Mouse (Mus musculus) gastrocnemius, adult 2 months (tissue): Measurements from ENCODE around the gene Grwd1. TPM values are rescaled to one million over a fixed set of nuclear protein-coding genes. Genes with fewer than 3 reads are reported as not detected.

Experiments used
- DNase-seq: peaks from one replicate; pipeline ENCODE4 v3.0.0; 2022
- H3K27ac ChIP-seq: fragments of 200-600 bp; 2 replicates; pipeline ENCODE4 v1.8.1; 2022; ENCODE audit warnings: mild to moderate bottlenecking
- H3K4me3 ChIP-seq: fragments of 200-600 bp; 2 replicates; pipeline ENCODE4 v1.8.1; 2022; ENCODE audit warnings: mild to moderate bottlenecking, moderate library complexity
- CTCF ChIP-seq: fragments of 200-600 bp; IDR thresholded peaks from 2 replicates; pipeline ENCODE4 v1.8.1; 2022; ENCODE audit warnings: antibody characterized with exemption, mild to moderate bottlenecking, moderate library complexity
- intact Hi-C: fragments of 180-260 bp; cut with DNase I; formaldehyde crosslinking; loops from one replicate; pipeline ENCODE4 v1.15.1; 2025
- total RNA-seq, 2 experiments: library from RNA; stranded (reverse); gene quantifications; 2 replicates each; pipeline ENCODE4 v1.2.3; 2021

Gene Grwd1
- total RNA-seq, 2 experiments from 2014 or later = 14.6 to 16.0 TPM

- intact Hi-C loops = no loop called here
- no peak for DNase-seq
- no peak for TF ChIP-seq CTCF
- Histone ChIP-seq H3K27ac (peak overlapping the region; percentile 97), H3K4me3 (peak overlapping the region; percentile 97)
Observed at GRCm38 (mm10) chr7:45831128-45831525, 383 bp upstream of the Grwd1 start.

GRCm38 (mm10) chr7:45826631-45827030 lies 4.1 kb downstream of the Grwd1 start:
- Histone ChIP-seq H3K27ac (no peak overlapping the region), H3K4me3 (no peak overlapping the region)
- DNase-seq = no peak
- intact Hi-C loops = no loop called here
- no peak for TF ChIP-seq CTCF

GRCm38 (mm10) chr7:45824598-45824997 lies 6.1 kb downstream of the Grwd1 start, which contains the start of gene Kcnj14:
TSS of gene Kcnj14 (minus strand) at chr7:45824782.
- no peak for DNase-seq
- TF ChIP-seq CTCF = no peak
- Histone ChIP-seq H3K27ac (no peak within 1 kb of the TSS), H3K4me3 (no peak within 1 kb of the TSS)
- intact Hi-C loops = no loop called here

- intact Hi-C loops = no loop called here
- DNase-seq = no peak
Observed at GRCm38 (mm10) chr7:45820913-45821312, 9.8 kb downstream of the Grwd1 start.

GRCm38 (mm10) chr7:45819843-45820242 lies 10.9 kb downstream of the Grwd1 start:
- TF ChIP-seq CTCF = no peak
- Histone ChIP-seq H3K4me3 (peak overlapping the region; percentile 26; the same call in 1 of the 2 replicates), H3K27ac (no peak overlapping the region)
- DNase-seq = no peak
- intact Hi-C loops = no loop called here

More at GRCm38 (mm10) chr7:45820913-45821312, 9.8 kb downstream of the Grwd1 start:
- Histone ChIP-seq H3K4me3 (no peak overlapping the region), H3K27ac (no peak overlapping the region)
- TF ChIP-seq CTCF = no peak

GRCm38 (mm10) chr7:45815984-45816351 lies 14.8 kb downstream of the Grwd1 start:
- DNase-seq = no peak
- Histone ChIP-seq H3K4me3 (no peak overlapping the region), H3K27ac (no peak overlapping the region)
- intact Hi-C loops = no loop called here
- no peak for TF ChIP-seq CTCF

GRCm38 (mm10) chr7:45815323-45815983 lies 15.3 kb downstream of the Grwd1 start:
- Histone ChIP-seq H3K27ac (no peak overlapping the region), H3K4me3 (no peak overlapping the region)
- no peak for TF ChIP-seq CTCF
- intact Hi-C loops = no loop called here
- DNase-seq = no peak

- TF ChIP-seq CTCF = no peak
- no peak for DNase-seq
- intact Hi-C loops = no loop called here
- 0 out of 2 replicates have a peak overlapping the region, but pooled peaks have one; percentile 9 for H3K27ac ChIP-seq
- H3K4me3 ChIP-seq = peak overlapping the region; percentile 50
Observed at GRCm38 (mm10) chr7:45814841-45815240, 15.9 kb downstream of the Grwd1 start.

- Histone ChIP-seq H3K27ac (peak within 1 kb of the TSS; percentile 98), H3K4me3 (peak within 1 kb of the TSS; percentile 96)
- peak; percentile 99 for DNase-seq
- intact Hi-C loops = no loop called here
- TF ChIP-seq CTCF = no peak
Observed at GRCm38 (mm10) chr7:45813787-45814779, 16.7 kb downstream of the Grwd1 start, which contains the start of gene Cyth2. TSS of gene Cyth2 (minus strand) at chr7:45814581.

- Histone ChIP-seq H3K27ac (peak overlapping the region; percentile 98), H3K4me3 (peak overlapping the region; percentile 96)
- intact Hi-C loops = no loop called here
- TF ChIP-seq CTCF = no peak
- DNase-seq = no peak
Observed at GRCm38 (mm10) chr7:45812921-45813320, 17.8 kb downstream of the Grwd1 start.

- no peak for DNase-seq
- Histone ChIP-seq H3K27ac (no peak overlapping the region), H3K4me3 (no peak overlapping the region)
- no peak for TF ChIP-seq CTCF
- intact Hi-C loops = no loop called here
Observed at GRCm38 (mm10) chr7:45809276-45810075, 21.3 kb downstream of the Grwd1 start.

- H3K4me3 ChIP-seq = no peak overlapping the region
- no peak for DNase-seq
- intact Hi-C loops = no loop called here
Observed at GRCm38 (mm10) chr7:45808471-45808870, 22.3 kb downstream of the Grwd1 start.

More at GRCm38 (mm10) chr7:45808471-45808870, 22.3 kb downstream of the Grwd1 start:
- no peak overlapping the region for H3K27ac ChIP-seq
- TF ChIP-seq CTCF = no peak
